Mouse (Mus musculus) erythroblast, embryonic 14.5 days (primary cell): ENCODE results near the gene Ntm.

ENCODE experiments used
- GATA1 ChIP-seq: IDR thresholded peaks from 2 replicates; pipeline ENCODE4 v1.6.1; 2012; ENCODE audit warnings: low read length, inconsistent platforms, mixed read lengths
- TAL1 ChIP-seq: IDR thresholded peaks from 3 replicates; pipeline ENCODE4 v1.6.1; 2012; ENCODE audit warnings: low read length, inconsistent platforms, mixed read lengths

- TF ChIP-seq GATA1 = no peak
- no peak for TF ChIP-seq TAL1
These were observed 693.0 kb downstream of the Ntm start for GRCm38 (mm10) chr9:29269988-29270387.
